Mouse (Mus musculus): ENCODE data around the gene Acrbp.

The Acrbp gene

DNA sequence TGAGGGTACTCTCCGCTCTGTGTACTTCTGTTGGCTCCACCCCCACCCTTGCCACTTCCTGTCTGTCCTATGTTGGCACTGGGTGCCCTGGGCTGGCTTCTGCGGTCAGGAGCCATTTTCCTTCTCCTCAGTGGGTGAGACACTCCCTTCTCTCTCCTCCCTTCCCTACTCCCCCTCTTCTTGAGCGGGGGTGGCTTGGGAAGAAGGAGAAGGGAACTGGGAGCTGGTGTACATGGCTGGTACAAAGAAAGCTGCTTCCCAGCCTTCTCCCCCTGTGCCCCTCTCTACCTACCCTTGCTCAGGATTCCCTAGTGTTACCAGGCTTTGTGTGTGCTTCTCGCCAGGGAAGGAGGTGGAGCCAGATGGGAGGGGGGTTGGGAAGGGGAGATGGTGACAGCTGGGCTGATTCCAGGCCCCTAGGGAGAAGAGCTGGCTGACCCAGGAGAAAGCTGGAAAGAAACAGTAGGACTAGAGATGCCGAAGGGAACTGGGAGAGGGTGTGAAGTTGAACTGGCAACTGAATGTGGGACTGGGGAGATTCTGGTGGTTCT, 50.0 kb downstream of the Acrbp start:
- no peak for DNase-seq (ENCODE audit: low spot score)

DNA sequence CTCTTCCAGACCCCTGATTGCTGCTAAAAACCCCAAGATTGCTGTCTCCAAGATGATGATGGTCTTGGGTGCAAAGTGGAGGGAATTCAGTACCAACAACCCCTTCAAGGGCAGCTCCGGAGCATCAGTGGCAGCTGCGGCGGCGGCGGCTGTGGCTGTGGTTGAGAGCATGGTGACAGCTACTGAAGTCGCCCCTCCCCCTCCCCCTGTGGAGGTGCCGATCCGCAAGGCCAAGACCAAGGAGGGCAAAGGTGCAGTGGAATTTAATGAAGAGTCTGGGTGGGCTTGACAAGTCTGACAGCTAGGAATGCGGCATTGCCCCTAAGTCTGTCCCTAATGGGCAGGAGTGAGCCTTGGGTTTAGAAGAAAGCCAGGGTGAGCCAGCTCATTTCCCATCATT, 52.0 kb downstream of the Acrbp start:
- DNase-seq (ENCODE audit: low spot score), result no peak

DNA sequence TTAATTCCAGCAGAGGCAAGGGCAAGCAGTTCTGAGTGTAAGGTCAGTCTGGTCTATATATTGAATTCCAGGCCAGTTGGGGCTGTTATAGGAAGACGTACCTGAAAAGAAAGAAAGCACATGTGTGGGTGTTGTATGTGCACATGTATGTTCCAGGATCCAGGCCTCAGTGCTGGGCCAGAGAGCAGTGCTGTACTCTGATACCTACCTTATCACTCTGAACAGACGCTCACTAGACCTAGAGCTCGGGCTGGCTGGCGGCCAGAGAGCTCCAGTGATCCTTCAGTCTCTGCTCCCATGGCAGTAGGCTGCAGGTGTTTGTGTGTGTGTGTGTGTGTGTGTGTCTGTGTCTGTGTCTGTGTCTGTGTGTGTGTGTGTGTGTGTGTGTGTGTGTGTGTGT, 54.7 kb downstream of the Acrbp start:
- DNase-seq (ENCODE audit: low spot score), result peak; percentile 69

DNA sequence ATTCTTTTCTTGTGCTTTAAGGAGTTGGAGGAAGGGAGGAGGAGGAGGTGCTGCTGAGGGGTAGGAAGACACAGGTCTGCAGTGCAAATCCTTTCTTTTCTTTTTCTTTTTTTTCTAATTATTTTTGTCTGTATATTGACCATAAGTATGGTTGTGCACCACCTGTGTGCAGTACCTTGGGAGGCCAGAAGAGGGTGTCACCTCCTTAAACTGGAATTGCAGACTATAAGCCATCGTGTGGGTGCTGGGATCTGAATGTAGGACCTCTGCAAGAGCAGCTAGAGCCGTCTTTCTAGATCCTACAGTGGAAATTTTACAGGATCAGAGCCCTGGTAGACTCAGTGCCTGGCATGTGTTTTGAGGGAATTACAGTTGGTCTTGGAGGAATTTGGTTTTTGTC, 58.2 kb downstream of the Acrbp start:
- no peak for DNase-seq (ENCODE audit: low spot score)

DNA sequence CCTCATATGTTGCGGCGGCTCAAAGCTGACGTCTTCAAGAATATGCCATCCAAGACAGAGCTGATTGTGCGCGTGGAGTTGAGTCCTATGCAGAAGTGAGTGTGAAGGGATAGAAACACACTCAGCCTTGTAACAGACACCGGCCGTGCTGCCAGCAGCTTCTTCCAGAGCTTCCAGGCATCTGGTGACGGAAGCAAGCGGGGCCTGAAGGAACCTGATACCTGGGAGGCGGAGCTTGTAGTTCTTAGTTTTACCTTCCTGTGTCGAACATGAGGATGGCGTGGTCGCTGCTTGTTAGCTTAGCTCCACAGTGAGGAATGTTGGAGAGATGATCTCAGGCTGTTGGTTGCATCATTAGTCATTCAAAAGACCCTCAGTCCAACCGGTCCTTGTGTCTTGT, 59.9 kb downstream of the Acrbp start:
- no peak for DNase-seq (ENCODE audit: low spot score)

GRCm38 (mm10) chr6:125110927-125111326, 61.4 kb downstream of the Acrbp start:
- DNase-seq (ENCODE audit: low spot score), result no peak

GRCm38 (mm10) chr6:125112553-125112952, 63.1 kb downstream of the Acrbp start:
- no peak for DNase-seq (ENCODE audit: low spot score)

Measured in spleen, adult 12 weeks (tissue).